Mouse (Mus musculus) liver (tissue): Measurements from ENCODE around the gene Efcab11.
"Not testable (repeated sequence)": the region's sequence is repeated elsewhere in the genome, so short reads cannot be mapped to it uniquely, and the experiment has no call there.

Experiments
- DNase-seq: peaks from one replicate; pipeline ENCODE4 v3.0.0-alpha.2; 2020; ENCODE audit warnings: mixed read lengths

Gene Efcab11

DNA sequence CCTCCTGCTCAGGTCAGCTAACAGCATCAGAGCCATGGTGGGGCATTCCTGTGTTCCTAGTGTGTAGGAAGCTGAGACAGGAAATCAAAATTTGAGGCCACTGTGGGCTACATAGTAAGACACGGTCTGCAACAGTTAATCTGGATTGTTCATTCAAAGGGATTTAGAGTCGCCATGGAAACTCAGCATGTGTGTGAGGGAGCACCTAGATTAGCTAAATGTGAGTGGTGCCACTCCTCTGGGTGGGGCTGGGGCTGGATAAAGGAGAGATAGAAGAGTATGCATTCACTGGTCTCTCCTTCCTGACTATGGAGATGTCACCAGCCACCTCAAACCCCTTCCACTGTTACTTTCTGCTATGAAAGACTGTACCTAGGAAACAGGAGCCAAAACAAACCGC, 10.8 kb downstream of the Efcab11 start:
- DNase-seq = no peak

GRCm38 (mm10) chr12:99868821-99869220, 15.4 kb downstream of the Efcab11 start:
- no peak for DNase-seq

DNA sequence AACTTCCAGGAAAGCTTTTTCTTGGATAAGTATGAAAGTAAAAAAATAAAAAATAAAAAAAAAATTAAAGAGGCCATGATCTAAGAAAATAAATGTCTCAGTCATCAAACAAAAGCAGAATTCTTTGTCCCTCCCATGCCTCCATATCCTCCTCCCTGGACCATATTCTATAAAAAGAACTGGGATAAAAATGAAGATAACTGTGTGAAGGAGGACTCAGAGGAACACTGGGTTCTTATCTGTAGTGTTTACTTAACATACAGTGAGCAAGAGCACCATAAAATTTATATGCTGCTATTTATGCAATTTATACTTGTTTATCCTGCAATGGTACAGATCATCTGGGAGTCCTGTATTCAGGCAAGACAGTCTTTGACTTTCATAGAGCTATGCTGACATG, 19.6 kb downstream of the Efcab11 start:
- no peak for DNase-seq

GRCm38 (mm10) chr12:99860981-99861380, 23.3 kb downstream of the Efcab11 start:
- DNase-seq = no peak

DNA sequence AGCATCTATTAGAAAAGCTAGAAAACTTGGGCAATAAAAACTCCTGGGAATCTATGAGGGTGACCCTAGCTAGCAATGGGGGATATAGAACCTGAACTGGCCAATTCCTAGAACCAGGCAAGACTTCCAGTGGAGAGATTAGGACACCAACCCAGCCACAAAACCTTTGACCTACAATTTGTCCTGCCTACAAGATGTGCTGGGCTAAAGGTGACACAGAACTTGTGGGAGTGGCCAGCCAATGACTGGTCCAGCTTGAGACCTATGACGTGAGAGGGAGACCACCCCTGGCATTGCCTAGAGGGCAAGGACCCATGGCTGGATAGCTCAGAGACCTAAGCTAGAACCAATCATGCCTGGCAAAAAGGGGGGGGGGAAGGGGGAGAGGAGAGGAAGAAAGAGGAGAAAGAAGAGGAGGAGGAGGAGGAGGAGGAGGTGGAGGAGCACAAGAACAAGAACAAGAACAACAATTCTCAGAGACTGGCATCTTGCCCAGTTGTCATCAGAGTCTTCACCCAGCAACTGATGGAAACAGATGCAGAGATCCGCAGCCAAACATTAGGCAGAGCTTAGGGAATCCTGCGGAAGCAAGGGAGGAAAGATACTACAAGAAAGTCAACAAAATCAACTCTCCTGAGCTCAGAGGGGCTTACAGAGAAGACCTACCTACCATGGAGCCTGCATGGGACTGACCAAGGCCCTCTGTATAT, 24.7 kb downstream of the Efcab11 start:
- DNase-seq = no peak

DNA sequence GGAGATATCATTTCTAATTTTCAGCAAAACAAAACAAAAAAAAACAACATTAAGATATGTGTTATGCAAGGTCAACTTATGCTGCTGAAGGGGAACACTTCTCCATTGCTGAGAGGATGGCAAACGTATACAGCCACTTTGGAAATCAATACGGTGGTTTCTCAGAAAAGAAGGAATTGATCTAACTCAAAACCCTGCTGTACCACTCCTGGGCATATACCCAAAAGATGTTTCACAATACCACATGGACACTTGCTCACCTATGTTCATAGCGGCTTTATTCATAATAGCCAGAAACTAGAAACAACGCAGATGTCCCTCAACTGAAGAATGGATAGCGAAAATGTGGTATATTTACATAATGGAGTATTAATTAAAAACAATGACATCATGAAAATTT, 25.6 kb downstream of the Efcab11 start:
- no peak for DNase-seq

- DNase-seq = no peak
Measured at GRCm38 (mm10) chr12:99856011-99856410, 28.2 kb downstream of the Efcab11 start.

- no peak for DNase-seq
Measured at GRCm38 (mm10) chr12:99853323-99854258, 30.6 kb downstream of the Efcab11 start.

- DNase-seq = no peak
Measured at GRCm38 (mm10) chr12:99849996-99850395, 34.2 kb downstream of the Efcab11 start.

DNA sequence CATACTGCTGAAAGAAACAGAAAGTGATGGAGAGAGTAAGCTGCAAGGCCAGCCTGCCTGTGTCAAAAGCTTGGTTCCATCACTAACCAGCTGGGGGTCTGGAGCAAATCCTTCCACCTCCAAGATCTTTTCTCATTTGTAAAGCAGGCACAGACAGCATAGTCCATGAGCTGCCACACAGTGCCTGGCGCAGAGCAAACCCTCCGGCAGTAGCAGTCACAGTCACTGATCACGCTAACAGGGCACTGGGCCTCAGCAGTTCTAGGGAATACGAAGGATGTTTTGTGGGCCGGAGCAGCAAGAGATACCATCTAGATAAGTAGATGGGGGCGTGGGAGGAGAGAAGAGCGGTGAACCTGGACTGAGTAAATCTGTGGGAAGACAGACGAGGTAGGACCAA, 39.3 kb downstream of the Efcab11 start:
- no peak for DNase-seq

DNA sequence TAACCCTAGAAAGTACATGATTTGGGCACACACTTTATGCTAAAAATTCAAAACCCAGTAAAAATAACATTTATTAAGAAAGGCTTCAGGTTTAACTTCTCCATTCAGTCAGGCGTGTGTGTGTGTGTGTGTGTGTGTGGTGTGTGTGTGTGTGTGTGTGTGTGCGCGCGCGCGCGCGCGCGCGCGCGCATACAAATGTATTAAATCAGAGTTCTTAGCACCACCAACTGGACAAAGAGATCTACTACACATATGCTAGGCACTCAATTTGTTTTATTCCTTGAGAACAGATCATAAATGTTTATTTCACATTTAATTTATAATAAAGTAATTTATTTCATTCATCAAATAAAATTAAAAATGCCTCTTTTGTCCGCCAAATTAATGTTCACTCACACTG, 45.5 kb downstream of the Efcab11 start:
- no peak for DNase-seq

- DNase-seq = no peak
Measured at GRCm38 (mm10) chr12:99838109-99838508, 46.1 kb downstream of the Efcab11 start.

- DNase-seq = no peak
Measured at GRCm38 (mm10) chr12:99837528-99837927, 46.7 kb downstream of the Efcab11 start.

- no peak for DNase-seq
Measured at GRCm38 (mm10) chr12:99836404-99837131, 47.7 kb downstream of the Efcab11 start.

- DNase-seq = no peak
Measured at GRCm38 (mm10) chr12:99833476-99833875, 50.8 kb downstream of the Efcab11 start.

DNA sequence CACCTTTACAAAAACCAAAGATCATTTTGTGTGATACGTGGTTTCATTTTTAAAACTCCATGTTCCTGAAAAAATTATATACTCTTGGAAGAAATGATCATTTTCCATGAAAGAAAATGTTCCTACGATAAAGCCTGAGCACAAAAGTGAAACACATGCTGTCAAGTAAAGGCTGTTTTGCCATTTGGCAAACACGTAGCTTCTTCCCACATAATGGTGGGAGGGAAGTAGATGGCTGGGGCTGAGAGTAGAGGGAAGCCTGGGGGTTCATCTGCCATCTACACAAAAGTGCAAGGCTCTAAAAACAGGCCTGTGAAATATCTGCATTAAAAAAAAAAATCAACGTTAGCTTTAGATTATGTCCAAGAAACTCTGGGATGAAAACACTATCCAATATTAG, 61.6 kb downstream of the Efcab11 start:
- DNase-seq = no peak

DNA sequence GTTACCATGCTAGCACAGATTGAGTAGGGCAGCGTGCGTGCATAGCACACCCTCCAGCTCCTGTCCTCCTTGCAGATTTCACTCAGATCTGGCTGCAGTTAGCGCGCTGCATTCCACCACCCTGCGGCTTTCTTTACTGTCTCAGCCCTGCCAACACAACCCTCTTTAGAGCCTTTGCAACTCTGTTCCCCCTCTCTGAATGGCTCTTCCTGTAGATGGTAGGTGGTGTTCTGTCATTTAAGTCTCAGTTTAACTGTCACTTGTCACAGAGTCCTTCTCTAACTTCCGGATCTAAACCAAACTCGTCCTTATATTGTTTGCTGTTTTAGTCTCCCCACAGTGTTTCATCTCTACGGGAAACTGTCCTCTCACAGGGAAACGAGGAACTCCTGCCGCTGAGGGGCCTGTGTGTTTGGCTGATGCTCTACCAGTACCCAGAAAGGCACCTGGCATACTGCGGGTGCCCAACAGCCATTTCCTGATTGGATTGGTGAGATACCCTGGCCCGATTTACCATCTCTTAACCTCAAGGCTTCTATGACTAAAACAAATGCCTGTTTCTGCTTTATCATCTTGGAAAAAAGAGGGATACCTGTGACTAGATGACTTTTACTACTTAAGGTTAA, 62.8 kb downstream of the Efcab11 start:
- DNase-seq = no peak

DNA sequence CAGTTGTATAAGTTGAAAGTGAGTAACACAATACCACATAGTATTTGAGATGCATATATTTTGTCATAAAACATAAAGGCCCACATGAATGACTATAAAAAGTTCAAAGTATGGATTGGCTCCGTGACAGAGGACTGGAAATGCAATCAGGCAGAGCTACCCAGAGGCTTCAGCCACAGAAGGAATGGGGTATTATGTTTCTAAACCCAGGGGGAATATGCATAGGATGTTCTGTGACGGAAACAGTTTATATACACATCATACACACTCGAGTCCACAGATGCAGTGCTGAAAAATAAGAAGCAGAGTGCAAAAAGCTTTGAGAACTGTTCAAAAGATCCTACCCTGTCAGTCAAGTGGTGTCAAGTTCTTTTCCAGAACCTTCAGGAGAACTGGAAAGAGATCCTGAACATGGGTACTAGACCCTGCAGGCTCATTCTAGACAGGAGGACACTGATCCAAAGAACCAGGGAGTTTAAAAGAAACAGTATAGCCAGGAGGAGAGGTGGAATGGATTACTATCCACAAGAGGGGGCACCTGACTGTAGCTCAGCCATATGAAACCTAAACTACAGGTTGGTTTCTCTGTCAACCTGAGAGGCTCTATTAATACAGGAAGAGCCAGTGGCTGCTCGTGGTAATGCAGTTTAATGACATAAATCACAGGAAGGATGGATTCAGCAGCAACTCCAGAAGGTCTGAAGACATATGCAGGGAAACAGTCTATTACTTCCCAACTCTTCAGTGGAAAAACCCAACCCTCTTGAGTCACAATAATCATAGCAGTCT, 64.9 kb downstream of the Efcab11 start:
- no peak for DNase-seq

- not testable (repeated sequence) for DNase-seq
Measured at GRCm38 (mm10) chr12:99818006-99818405, 66.2 kb downstream of the Efcab11 start.

- no peak for DNase-seq
Measured at GRCm38 (mm10) chr12:99815244-99815643, 69.0 kb downstream of the Efcab11 start.

DNA sequence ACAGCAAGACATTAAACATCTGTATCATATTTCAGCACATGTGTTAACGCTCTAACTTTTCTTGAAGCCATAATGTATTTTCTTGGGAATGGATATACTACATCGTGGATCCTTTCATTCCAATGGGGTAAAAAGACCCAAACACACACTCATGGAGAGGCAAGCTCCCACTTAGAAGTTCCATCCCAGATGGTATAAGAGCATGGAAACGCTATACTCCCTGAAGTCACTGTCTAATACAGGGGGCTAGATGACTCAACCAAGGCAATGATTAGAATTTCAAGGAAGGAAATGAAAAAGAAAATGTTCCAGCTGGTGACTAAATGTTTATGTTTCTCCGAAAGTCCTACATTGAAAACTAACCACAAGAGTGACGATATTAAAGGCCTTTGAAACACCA, 76.3 kb downstream of the Efcab11 start:
- no peak for DNase-seq

DNA sequence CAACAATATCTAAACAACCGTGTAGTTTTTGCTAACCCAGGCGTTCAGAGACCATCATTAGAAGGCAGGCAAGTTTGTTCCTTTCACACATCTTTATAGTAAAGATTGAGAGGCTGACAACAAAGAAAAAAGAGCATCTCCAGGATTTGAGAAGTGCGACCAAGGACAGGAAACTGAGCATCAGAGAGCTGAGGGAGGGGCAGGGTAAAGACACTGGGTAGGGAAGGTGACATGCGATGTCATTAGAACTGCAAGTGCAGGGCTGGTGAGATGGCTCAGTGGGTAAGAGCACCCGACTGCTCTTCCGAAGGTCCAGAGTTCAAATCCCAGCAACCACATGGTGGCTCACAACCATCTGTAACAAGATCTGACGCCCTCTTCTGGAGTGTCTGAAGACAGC, 77.5 kb downstream of the Efcab11 start:
- DNase-seq = not testable (repeated sequence)
